Mouse (Mus musculus) spleen, adult 2 months (tissue): Measurements from ENCODE around the gene 2510039O18Rik.

Source experiments
- CTCF ChIP-seq: fragments of 200-500 bp; IDR thresholded peaks from 2 replicates; pipeline ENCODE4 v1.5.1; 2011; ENCODE audit warnings: mild to moderate bottlenecking, inconsistent platforms; ENCODE audit not compliant: insufficient read depth, insufficient read length, insufficient replicate concordance; ENCODE audit errors: extremely low read depth
- POLR2A ChIP-seq: fragments of 200-500 bp; IDR thresholded peaks from 2 replicates; pipeline ENCODE4 v1.6.1; 2011; ENCODE audit warnings: low read depth, low read length, inconsistent platforms

- no peak for TF ChIP-seq POLR2A
- TF ChIP-seq CTCF = no peak
Observed at GRCm38 (mm10) chr4:147906230-147906629, 34.5 kb upstream of the 2510039O18Rik start.
